Mouse (Mus musculus) heart, embryonic 13.5 days (tissue): ENCODE measurements around the gene Arhgef40. TPM values are rescaled to one million over a fixed set of nuclear protein-coding genes. Genes with fewer than 3 reads are reported as not detected.

ENCODE experiments used
- ATAC-seq: fragments of 200-750 bp; cut with Nextera tagmentation; 2 replicates; pipeline ENCODE4 v1.8.0; 2017; ENCODE audit warnings: moderate TSS enrichment; ENCODE audit not compliant: insufficient number of reproducible peaks, low FRiP score, low TSS enrichment; ENCODE audit errors: extremely low read depth
- H3K27ac ChIP-seq: fragments of 300-500 bp; sonication (generic); replicated peaks from 2 replicates; pipeline ENCODE4 v1.5.1; 2015; ENCODE audit warnings: moderate library complexity, mild to moderate bottlenecking, inconsistent platforms
- H3K27me3 ChIP-seq: fragments of 300-500 bp; sonication (generic); replicated peaks from 2 replicates; pipeline ENCODE4 v1.6.1; 2015; ENCODE audit warnings: mild to moderate bottlenecking, inconsistent platforms
- H3K36me3 ChIP-seq: fragments of 300-500 bp; sonication (generic); 2 replicates; pipeline ENCODE4 v1.6.1; 2015; ENCODE audit warnings: mild to moderate bottlenecking, inconsistent platforms
- H3K4me1 ChIP-seq: fragments of 300-500 bp; sonication (generic); 2 replicates; pipeline ENCODE4 v1.6.1; 2015; ENCODE audit warnings: inconsistent platforms
- H3K4me2 ChIP-seq: fragments of 300-500 bp; sonication (generic); 2 replicates; pipeline ENCODE4 v1.6.1; 2015; ENCODE audit warnings: inconsistent platforms, mild to moderate bottlenecking, moderate library complexity
- H3K4me3 ChIP-seq: fragments of 300-500 bp; sonication (generic); 2 replicates; pipeline ENCODE4 v1.5.1; 2015; ENCODE audit warnings: moderate library complexity, mild to moderate bottlenecking, inconsistent platforms
- H3K9ac ChIP-seq: fragments of 300-500 bp; sonication (generic); 2 replicates; pipeline ENCODE4 v1.6.1; 2015; ENCODE audit warnings: inconsistent platforms, mild to moderate bottlenecking, moderate library complexity
- H3K9me3 ChIP-seq: fragments of 300-500 bp; sonication (generic); 2 replicates; pipeline ENCODE4 v1.6.1; 2016; ENCODE audit warnings: inconsistent platforms
- WGBS: fragments of 180-500 bp; shearing (Covaris S2); methylation state at CpG from one replicate; pipeline ENCODE4 v1.1.7; 2015; ENCODE audit warnings: mixed read lengths; 5-methylcytosine and 5-hydroxymethylcytosine counted together
- polyA plus RNA-seq: library from polyadenylated mRNA; unstranded; fragments of >200 nt; fragmentation: Nextera tagmentation; extraction: Ambion mirVana; gene quantifications from 2 replicates; pipeline ENCODE4 v1.2.1, GENCODE M21; 2015

Arhgef40 gene
- polyA plus RNA-seq, 1 experiment from 2014 or later, result 63.9 TPM

DNA sequence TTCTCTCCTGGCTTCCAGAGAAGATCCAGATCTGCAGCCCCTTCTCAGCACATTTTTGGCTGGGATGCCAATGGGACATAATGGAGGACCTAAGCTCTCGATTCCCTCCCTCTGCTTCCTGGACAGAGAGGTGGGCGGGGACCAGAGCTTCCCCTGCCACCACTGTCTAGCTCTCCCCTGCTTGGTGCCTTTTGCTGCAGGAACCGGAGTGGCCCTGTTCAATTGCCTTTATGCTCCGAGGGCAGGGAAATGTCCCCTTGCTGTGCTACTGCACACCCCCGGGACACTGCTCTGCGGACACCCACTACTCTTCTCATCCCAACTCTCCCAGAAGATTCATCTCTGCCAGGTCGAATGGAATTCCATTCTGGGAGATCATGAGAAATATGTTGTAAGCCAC is 20.6 kb downstream of the Arhgef40 start:
- WGBS, result 56% methylated on average over 7 of the region's 7 CpGs
- peak overlapping the region; percentile 80 for H3K27ac ChIP-seq
- peak overlapping the region; percentile 34; the same call in 1 of the 2 replicates for H3K9ac ChIP-seq
- no peak for ATAC-seq
- H3K9me3 ChIP-seq, result no peaks in the 10 kb centered on the region
- no peak overlapping the region for H3K4me3 ChIP-seq
- no peaks in the 10 kb centered on the region for H3K27me3 ChIP-seq
- H3K36me3 ChIP-seq, result peaks cover 89% of the 10 kb centered on the region
- H3K4me1 ChIP-seq, result peaks cover 57% of the 10 kb centered on the region
- no peak overlapping the region for H3K4me2 ChIP-seq

DNA sequence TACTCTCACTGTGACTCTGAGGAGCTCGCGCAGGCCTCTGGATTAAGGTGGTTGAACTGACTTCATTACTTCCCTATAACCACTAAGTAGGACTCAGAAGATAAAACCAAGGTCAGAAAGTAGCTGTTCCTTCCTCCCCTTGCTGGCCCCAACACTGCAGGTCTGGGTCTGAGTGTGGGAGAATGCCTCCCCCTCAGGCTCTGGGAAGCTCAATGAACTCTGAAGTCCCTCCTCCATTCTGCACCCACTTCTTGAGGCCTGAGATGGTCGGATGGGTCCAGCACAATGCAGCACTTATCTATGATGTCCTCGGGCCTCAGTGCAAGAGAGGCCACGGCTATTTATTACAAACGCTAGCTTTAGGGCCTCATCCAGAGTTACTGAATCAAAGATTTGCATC is 21.1 kb downstream of the Arhgef40 start:
- H3K4me1 ChIP-seq, result peaks cover 62% of the 10 kb centered on the region

GRCm38 (mm10) chr14:52006241-52006640 is 21.7 kb downstream of the Arhgef40 start:
- Histone ChIP-seq H3K4me1 (peaks cover 68% of the 10 kb centered on the region), H3K4me3 (no peak overlapping the region), H3K9ac (peak overlapping the region; percentile 60), H3K4me2 (peak overlapping the region; percentile 40), H3K9me3 (no peaks in the 10 kb centered on the region), H3K36me3 (peaks cover 79% of the 10 kb centered on the region), H3K27ac (peak overlapping the region; percentile 80), H3K27me3 (no peaks in the 10 kb centered on the region)
- 45% methylated on average over 8 of the region's 8 CpGs for WGBS
- ATAC-seq, result no peak

More for the DNA sequence above, 21.1 kb downstream of the Arhgef40 start:
- Histone ChIP-seq H3K27me3 (no peaks in the 10 kb centered on the region), H3K9ac (peak overlapping the region; percentile 60; the same call in 1 of the 2 replicates), H3K9me3 (no peaks in the 10 kb centered on the region), H3K36me3 (peaks cover 84% of the 10 kb centered on the region), H3K4me3 (no peak overlapping the region), H3K4me2 (peak overlapping the region; percentile 40), H3K27ac (peak overlapping the region; percentile 80)
- ATAC-seq, result no peak
- WGBS, result 48% methylated on average over 6 of the region's 6 CpGs

DNA sequence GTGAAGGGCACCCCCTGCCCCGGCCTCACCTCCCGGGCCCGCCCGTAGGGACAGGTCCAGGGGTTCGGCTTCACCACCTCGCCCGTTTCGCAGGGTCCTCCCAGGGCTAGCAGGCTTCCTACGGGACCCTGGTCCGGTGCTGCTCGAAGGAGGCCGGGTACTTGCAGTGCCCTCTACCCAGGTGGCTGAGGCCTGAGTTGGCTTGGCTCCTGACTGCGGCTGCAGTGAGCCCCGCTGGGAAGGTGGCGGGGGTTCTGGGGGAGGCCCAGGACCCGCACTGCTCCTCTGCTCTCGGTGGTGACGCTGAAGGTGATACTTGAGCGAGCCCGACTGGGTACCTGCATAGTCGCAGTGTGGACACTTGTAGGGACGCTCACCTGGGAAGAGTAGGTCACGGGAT is 22.3 kb downstream of the Arhgef40 start:
- H3K27ac ChIP-seq, result peak overlapping the region; percentile 80
- 87% methylated on average over 23 of the region's 23 CpGs for WGBS
- no peak for ATAC-seq
- peaks cover 73% of the 10 kb centered on the region for H3K4me1 ChIP-seq
- no peak overlapping the region for H3K4me3 ChIP-seq
- H3K4me2 ChIP-seq, result no peak overlapping the region
- peaks cover 76% of the 10 kb centered on the region for H3K36me3 ChIP-seq
- no peaks in the 10 kb centered on the region for H3K9me3 ChIP-seq
- peak overlapping the region; percentile 60 for H3K9ac ChIP-seq
- no peaks in the 10 kb centered on the region for H3K27me3 ChIP-seq

GRCm38 (mm10) chr14:52008321-52009203 is 24.0 kb downstream of the Arhgef40 start:
- Histone ChIP-seq H3K27me3 (no peaks in the 10 kb centered on the region), H3K27ac (no peak overlapping the region), H3K4me1 (peaks cover 90% of the 10 kb centered on the region), H3K9me3 (no peaks in the 10 kb centered on the region), H3K36me3 (peaks cover 58% of the 10 kb centered on the region), H3K4me2 (peak overlapping the region; percentile 36; the same call in 1 of the 2 replicates), H3K9ac (0 out of 2 replicates have a peak overlapping the region, but pooled peaks have one; percentile 40), H3K4me3 (no peak overlapping the region)
- WGBS, result 54% methylated on average over 38 of the region's 38 CpGs
- ATAC-seq, result no peak

GRCm38 (mm10) chr14:52009361-52009760 is 24.8 kb downstream of the Arhgef40 start:
- ATAC-seq, result no peak
- Histone ChIP-seq H3K27ac (no peak overlapping the region), H3K4me2 (peak overlapping the region; percentile 36; the same call in 1 of the 2 replicates), H3K4me3 (no peak overlapping the region), H3K9me3 (no peaks in the 10 kb centered on the region), H3K4me1 (peaks cover 85% of the 10 kb centered on the region), H3K27me3 (no peaks in the 10 kb centered on the region), H3K9ac (0 out of 2 replicates have a peak overlapping the region, but pooled peaks have one; percentile 66), H3K36me3 (peaks cover 50% of the 10 kb centered on the region)
- WGBS, result 56% methylated on average over 26 of the region's 26 CpGs

GRCm38 (mm10) chr14:52009841-52010240 is 25.3 kb downstream of the Arhgef40 start:
- peak overlapping the region; percentile 63 for H3K4me2 ChIP-seq
- ATAC-seq, result no peak
- H3K27me3 ChIP-seq, result no peaks in the 10 kb centered on the region
- H3K4me1 ChIP-seq, result peaks cover 81% of the 10 kb centered on the region
- 69% methylated on average over 6 of the region's 6 CpGs for WGBS
- H3K27ac ChIP-seq, result no peak overlapping the region; the same call in 1 of the 2 replicates
- H3K9ac ChIP-seq, result peak overlapping the region; percentile 66; the same call in 1 of the 2 replicates
- H3K4me3 ChIP-seq, result no peak overlapping the region
- no peaks in the 10 kb centered on the region for H3K9me3 ChIP-seq
- peaks cover 45% of the 10 kb centered on the region for H3K36me3 ChIP-seq

- Histone ChIP-seq H3K4me3 (peak overlapping the region; percentile 37), H3K9me3 (no peaks in the 10 kb centered on the region), H3K27ac (peak overlapping the region; percentile 78), H3K9ac (peak overlapping the region; percentile 66), H3K4me2 (peak overlapping the region; percentile 63), H3K27me3 (no peaks in the 10 kb centered on the region), H3K4me1 (peaks cover 80% of the 10 kb centered on the region), H3K36me3 (peaks cover 38% of the 10 kb centered on the region)
- no peak for ATAC-seq
- 6% methylated on average over 9 of the region's 9 CpGs for WGBS
Measured at GRCm38 (mm10) chr14:52010446-52011111, 26.1 kb downstream of the Arhgef40 start.

DNA sequence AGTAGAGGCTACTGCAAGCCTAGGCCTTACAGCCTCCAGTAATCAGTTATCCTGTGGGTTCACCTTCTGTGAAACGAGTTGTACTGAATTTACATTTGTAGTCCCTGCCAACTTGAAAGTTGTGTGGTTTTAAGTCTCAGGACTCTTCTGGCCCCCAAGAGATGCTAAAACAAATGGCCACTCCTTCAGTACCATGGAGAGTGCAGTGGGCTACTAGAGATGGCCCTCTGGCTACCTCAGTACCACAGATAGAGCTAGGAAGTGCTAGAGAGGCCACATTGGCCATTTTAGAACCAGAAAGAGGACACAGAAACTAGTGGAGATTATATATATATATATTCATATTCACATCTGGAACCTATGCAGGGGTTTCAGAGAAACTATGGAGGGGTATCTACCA is 27.2 kb downstream of the Arhgef40 start:
- WGBS, result 59% methylated on average over 1 of the region's 1 CpGs
- ATAC-seq, result no peak
- H3K4me1 ChIP-seq, result peaks cover 80% of the 10 kb centered on the region
- H3K27me3 ChIP-seq, result no peaks in the 10 kb centered on the region
- H3K27ac ChIP-seq, result 0 out of 2 replicates have a peak overlapping the region, but pooled peaks have one; percentile 78
- no peak overlapping the region for H3K4me3 ChIP-seq
- H3K9me3 ChIP-seq, result no peaks in the 10 kb centered on the region
- no peak overlapping the region for H3K4me2 ChIP-seq
- no peak overlapping the region for H3K9ac ChIP-seq
- peaks cover 27% of the 10 kb centered on the region for H3K36me3 ChIP-seq

DNA sequence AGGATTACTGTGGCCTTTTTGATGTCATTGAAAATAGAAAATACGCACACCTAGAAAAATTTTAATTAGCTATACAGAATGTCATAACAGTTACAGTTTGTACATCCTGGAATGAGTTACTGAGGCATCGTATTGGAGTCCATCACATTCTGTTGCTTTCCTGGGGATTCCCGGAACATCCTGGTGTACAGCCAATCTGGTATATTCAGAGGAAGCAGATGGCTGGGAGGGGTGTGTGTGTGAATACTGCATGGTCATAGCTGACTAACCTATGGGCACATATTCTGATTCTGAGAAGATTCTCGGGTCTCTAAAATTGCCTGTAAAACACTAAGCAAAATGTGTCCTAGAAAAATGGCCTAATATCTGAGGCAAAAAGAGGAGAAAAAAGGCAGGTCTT is 27.6 kb downstream of the Arhgef40 start:
- H3K4me3 ChIP-seq, result no peak overlapping the region
- no peak for ATAC-seq
- WGBS, result 70% methylated on average over 4 of the region's 4 CpGs
- peaks cover 23% of the 10 kb centered on the region for H3K36me3 ChIP-seq
- H3K4me2 ChIP-seq, result no peak overlapping the region
- no peaks in the 10 kb centered on the region for H3K27me3 ChIP-seq
- peak overlapping the region; percentile 94; the same call in 1 of the 2 replicates for H3K9ac ChIP-seq
- no peak overlapping the region for H3K27ac ChIP-seq
- no peaks in the 10 kb centered on the region for H3K9me3 ChIP-seq
- peaks cover 80% of the 10 kb centered on the region for H3K4me1 ChIP-seq

GRCm38 (mm10) chr14:52012553-52012952 is 28.0 kb downstream of the Arhgef40 start:
- H3K36me3 ChIP-seq, result peaks cover 18% of the 10 kb centered on the region
- WGBS, result 82% methylated on average over 5 of the region's 5 CpGs
- 0 out of 2 replicates have a peak overlapping the region, but pooled peaks have one; percentile 74 for H3K4me3 ChIP-seq
- no peaks in the 10 kb centered on the region for H3K9me3 ChIP-seq
- H3K27me3 ChIP-seq, result no peaks in the 10 kb centered on the region
- H3K4me1 ChIP-seq, result peaks cover 79% of the 10 kb centered on the region
- ATAC-seq, result no peak
- 0 out of 2 replicates have a peak overlapping the region, but pooled peaks have one; percentile 89 for H3K4me2 ChIP-seq
- 0 out of 2 replicates have a peak overlapping the region, but pooled peaks have one; percentile 98 for H3K27ac ChIP-seq
- peak overlapping the region; percentile 94; the same call in 1 of the 2 replicates for H3K9ac ChIP-seq
